Mouse (Mus musculus) C2C12 (cell line): ENCODE results near the gene Mrps18a.

Experiments
- CTCF ChIP-seq: IDR thresholded peaks from one replicate; pipeline ENCODE4 v1.5.1; 2011; ENCODE audit not compliant: control insufficient read depth, insufficient read depth, insufficient read length
- MAX ChIP-seq: IDR thresholded peaks from one replicate; pipeline ENCODE4 v1.6.1; 2011; ENCODE audit warnings: mild to moderate bottlenecking, control low read depth

DNA sequence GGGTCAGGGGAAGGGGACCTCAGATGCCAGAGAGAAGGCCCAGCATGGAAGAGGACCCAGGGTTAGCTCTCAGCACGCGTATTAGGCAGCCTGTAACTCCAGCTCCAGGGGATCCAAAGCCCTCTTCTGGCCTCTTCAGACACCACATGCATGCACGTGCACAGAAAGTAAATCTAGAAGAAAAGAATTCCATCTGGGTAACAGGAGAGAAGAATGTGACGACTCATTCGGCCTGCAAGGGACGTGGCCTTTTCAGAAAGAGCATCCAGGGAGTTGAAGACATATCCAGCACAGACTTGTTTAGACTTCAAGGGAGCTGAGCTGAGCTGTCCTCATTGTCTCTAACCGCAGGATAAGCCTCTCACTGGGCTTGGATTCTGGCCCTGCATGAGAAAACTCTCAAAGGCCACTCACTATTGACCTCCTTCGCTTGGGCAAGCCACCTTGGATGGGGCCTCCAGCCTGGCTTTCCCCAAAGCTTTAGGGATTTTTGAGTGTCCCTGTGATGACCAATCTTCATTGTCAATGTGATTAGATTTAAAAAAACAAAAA lies 8.1 kb upstream of the Mrps18a start:
- TF ChIP-seq CTCF (no peak), MAX (peak; percentile 56)
